Mouse (Mus musculus) hindbrain, postnatal 0 days (tissue): ENCODE measurements around the gene Prss50. TPM values are rescaled to one million over a fixed set of nuclear protein-coding genes. Genes with fewer than 3 reads are reported as not detected.

ENCODE experiments used
- ATAC-seq: fragments of 200-750 bp; cut with Nextera tagmentation; 2 replicates; pipeline ENCODE4 v1.8.0; 2017; ENCODE audit warnings: mild to moderate bottlenecking, moderate TSS enrichment, moderate library complexity
- DNase-seq: peaks from one replicate; pipeline ENCODE4 v3.0.0-alpha.2; 2015; ENCODE audit warnings: low spot score
- H3K27ac ChIP-seq: fragments of 300-500 bp; sonication (generic); 2 replicates; pipeline ENCODE4 v1.5.1; 2014; ENCODE audit warnings: mild to moderate bottlenecking
- H3K27me3 ChIP-seq: fragments of 300-500 bp; sonication (generic); 2 replicates; pipeline ENCODE4 v1.6.1; 2014; ENCODE audit warnings: low read length, mixed read lengths; ENCODE audit not compliant: insufficient read depth
- H3K36me3 ChIP-seq: fragments of 300-500 bp; sonication (generic); 2 replicates; pipeline ENCODE4 v1.6.1; 2014; ENCODE audit warnings: low read length, mixed read lengths; ENCODE audit not compliant: insufficient read depth
- H3K4me1 ChIP-seq: fragments of 300-500 bp; sonication (generic); 2 replicates; pipeline ENCODE4 v1.6.1; 2014; ENCODE audit warnings: antibody characterized with exemption, low read length, mixed read lengths; ENCODE audit not compliant: insufficient read depth
- H3K4me2 ChIP-seq: fragments of 300-500 bp; sonication (generic); 2 replicates; pipeline ENCODE4 v1.6.1; 2014; ENCODE audit warnings: low read depth, mild to moderate bottlenecking, low read length, moderate library complexity, mixed read lengths
- H3K4me3 ChIP-seq: fragments of 300-500 bp; sonication (generic); 2 replicates; pipeline ENCODE4 v1.5.1; 2014; ENCODE audit warnings: low read length
- H3K9ac ChIP-seq: fragments of 300-500 bp; sonication (generic); replicated peaks from 2 replicates; pipeline ENCODE4 v1.6.1; 2014; ENCODE audit warnings: mild to moderate bottlenecking, low read length, moderate library complexity, mixed read lengths
- H3K9me3 ChIP-seq: fragments of 300-500 bp; sonication (generic); 2 replicates; pipeline ENCODE4 v1.6.1; 2016; ENCODE audit warnings: low read length, mixed read lengths
- CTCF ChIP-seq: IDR thresholded peaks from 2 replicates; pipeline ENCODE4 v1.5.1; 2016; ENCODE audit warnings: antibody characterized with exemption, control low read depth, low read depth
- WGBS: fragments of 180-500 bp; shearing (Covaris S2); extraction: QIAGEN DNeasy Blood & Tissue Kit; methylation state at CpG from one replicate; pipeline ENCODE4 v1.1.7; 2014; 5-methylcytosine and 5-hydroxymethylcytosine counted together
- polyA plus RNA-seq: library from polyadenylated mRNA; unstranded; fragments of >200 nt; fragmentation: Nextera tagmentation; extraction: Ambion mirVana; gene quantifications from 2 replicates; pipeline ENCODE4 v1.2.1, GENCODE M21; 2015
- total RNA-seq: library from RNA; depleted of rRNA; stranded (reverse); fragments of >200 nt; gene quantifications from 2 replicates; pipeline ENCODE4 v1.2.3, GENCODE M21; 2014

Gene Prss50
- total and polyA plus RNA-seq, 2 experiments from 2014 or later = 1.2 to 1.7 TPM

DNA sequence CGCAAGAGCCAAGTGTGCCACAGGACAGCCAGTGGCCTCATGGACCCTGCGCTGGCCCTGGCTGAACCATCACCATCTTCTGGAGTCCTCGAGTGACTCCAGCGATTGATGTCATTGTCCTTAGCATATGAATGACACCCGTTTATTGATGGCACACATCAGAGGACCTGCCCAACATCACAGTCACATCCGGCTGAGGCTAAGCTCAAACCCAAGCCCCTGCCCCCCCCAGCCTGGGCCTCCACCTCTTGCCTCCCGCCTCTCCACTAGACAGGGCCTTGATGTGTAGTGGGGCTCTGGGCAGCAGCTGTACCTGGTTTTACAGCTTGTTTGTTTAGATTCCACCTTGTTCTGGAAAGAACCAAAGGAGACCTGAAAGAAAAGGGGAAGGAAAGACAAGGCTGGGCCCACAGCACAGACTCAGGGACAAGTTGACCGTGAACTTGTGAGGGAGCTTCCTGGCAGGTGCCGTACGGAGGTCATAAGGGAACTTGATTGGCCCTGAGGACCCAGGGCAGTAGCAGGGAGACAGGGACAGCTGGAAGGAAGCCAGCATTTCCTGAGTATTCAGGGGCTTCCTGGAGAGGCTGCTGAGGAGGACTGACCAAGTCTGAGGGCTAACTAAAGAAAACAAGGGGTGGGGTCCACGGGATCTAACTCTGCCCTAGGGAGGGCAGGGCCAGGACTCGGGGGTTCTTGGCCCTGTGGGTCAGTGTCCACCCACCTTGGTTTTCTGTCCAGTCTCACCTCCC, 33.5 kb downstream of the Prss50 start:
- H3K27me3 ChIP-seq = no peaks in the 10 kb centered on the region
- ATAC-seq = no peak

DNA sequence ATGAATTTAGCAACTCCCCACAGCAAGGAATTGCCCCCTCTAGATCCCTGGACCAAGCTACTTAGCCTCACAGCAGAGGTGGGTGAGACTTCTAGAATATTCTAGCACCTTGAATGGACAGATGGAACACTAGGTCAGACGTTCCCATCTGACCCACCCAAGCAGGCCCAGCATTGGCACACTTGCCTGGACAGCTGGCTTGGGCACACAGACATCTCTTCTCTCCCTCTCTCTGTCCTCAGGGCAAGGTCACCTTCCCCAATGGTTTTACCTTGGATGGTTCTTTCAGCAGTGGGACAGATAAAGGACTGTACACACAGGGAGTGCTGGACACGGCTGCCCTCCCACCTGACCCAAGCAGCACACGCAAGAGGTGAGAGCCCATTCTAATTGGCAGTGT, 34.8 kb downstream of the Prss50 start:
- H3K4me1 ChIP-seq = peaks cover 4% of the 10 kb centered on the region; the same call in 1 of the 2 replicates
- ATAC-seq (no peak), DNase-seq (no peak)
- H3K27me3 ChIP-seq = no peaks in the 10 kb centered on the region
- H3K4me2 ChIP-seq = no peak overlapping the region
- no peak overlapping the region for H3K4me3 ChIP-seq
- H3K9ac ChIP-seq = no peak overlapping the region
- H3K27ac ChIP-seq = no peak overlapping the region
- no peak for TF ChIP-seq CTCF
- H3K9me3 ChIP-seq = no peaks in the 10 kb centered on the region
- WGBS = 78% methylated on average over 3 of the region's 3 CpGs
- H3K36me3 ChIP-seq = no peaks in the 10 kb centered on the region

More for the DNA sequence above, 33.5 kb downstream of the Prss50 start:
- H3K4me2 ChIP-seq = no peak overlapping the region
- H3K4me3 ChIP-seq = no peak overlapping the region
- H3K9ac ChIP-seq = no peak overlapping the region
- DNase-seq = no peak
- H3K9me3 ChIP-seq = no peaks in the 10 kb centered on the region
- TF ChIP-seq CTCF = no peak
- 0 out of 2 replicates have a peak, but pooled peaks cover 4% of the 10 kb centered on the region for H3K4me1 ChIP-seq
- no peaks in the 10 kb centered on the region for H3K36me3 ChIP-seq
- H3K27ac ChIP-seq = no peak overlapping the region
- 77% methylated on average over 12 of the region's 12 CpGs for WGBS

DNA sequence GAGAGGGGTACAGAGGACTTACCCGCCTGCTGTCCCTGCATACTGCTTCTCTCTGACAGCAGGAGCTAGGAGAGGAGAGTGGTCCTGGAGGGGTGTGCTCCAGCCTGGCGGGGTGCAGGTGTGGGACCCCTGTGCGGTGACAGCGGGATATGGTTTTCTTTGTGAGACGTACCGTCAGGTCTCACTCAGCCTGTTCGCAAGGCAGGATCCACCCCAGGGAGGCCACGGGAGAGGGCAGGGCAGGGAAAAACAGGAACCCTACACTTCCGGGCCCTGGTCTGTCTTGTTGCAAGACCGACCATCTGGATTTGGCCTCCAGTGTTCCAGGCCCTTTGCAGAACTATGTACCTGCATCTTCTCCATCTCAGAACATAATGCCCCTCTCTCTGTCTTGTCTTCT, 35.7 kb downstream of the Prss50 start:
- no peak for DNase-seq

DNA sequence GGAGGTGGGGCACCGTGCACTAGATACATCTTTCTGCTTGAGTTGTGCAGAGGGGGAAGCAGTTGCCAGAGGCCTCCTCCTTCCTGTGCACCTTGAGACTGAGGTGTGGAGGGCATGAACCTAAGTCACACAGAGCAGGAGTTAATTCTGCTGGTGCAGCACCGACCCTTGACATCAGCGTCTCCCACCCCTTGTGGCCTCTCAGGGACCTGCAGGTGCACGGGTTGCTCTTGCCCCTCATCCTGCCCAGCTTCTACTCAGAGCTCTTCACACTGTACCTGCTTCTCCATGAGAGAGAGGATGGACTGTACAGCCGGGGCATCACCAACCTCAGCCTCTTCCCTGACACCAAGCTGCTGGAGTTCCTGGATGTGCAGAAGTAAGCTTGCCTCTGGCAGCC, 37.7 kb downstream of the Prss50 start:
- no peak for DNase-seq
- WGBS = 58% methylated on average over 5 of the region's 5 CpGs
- Histone ChIP-seq H3K9ac (no peak overlapping the region), H3K36me3 (0 out of 2 replicates have a peak, but pooled peaks cover 3% of the 10 kb centered on the region), H3K4me3 (no peak overlapping the region), H3K27ac (no peak overlapping the region), H3K27me3 (no peaks in the 10 kb centered on the region), H3K9me3 (no peaks in the 10 kb centered on the region), H3K4me1 (peaks cover 4% of the 10 kb centered on the region; the same call in 1 of the 2 replicates), H3K4me2 (no peak overlapping the region)
- TF ChIP-seq CTCF = no peak
- ATAC-seq = no peak; the same call in 1 of the 2 replicates

More for the DNA sequence above, 35.7 kb downstream of the Prss50 start:
- ATAC-seq = no peak
- H3K9me3 ChIP-seq = no peaks in the 10 kb centered on the region
- H3K27ac ChIP-seq = no peak overlapping the region
- H3K9ac ChIP-seq = no peak overlapping the region
- no peak for TF ChIP-seq CTCF
- no peak overlapping the region for H3K4me2 ChIP-seq
- H3K4me3 ChIP-seq = no peak overlapping the region
- WGBS = 69% methylated on average over 10 of the region's 10 CpGs
- no peaks in the 10 kb centered on the region for H3K36me3 ChIP-seq
- H3K27me3 ChIP-seq = no peaks in the 10 kb centered on the region
- peaks cover 4% of the 10 kb centered on the region; the same call in 1 of the 2 replicates for H3K4me1 ChIP-seq

DNA sequence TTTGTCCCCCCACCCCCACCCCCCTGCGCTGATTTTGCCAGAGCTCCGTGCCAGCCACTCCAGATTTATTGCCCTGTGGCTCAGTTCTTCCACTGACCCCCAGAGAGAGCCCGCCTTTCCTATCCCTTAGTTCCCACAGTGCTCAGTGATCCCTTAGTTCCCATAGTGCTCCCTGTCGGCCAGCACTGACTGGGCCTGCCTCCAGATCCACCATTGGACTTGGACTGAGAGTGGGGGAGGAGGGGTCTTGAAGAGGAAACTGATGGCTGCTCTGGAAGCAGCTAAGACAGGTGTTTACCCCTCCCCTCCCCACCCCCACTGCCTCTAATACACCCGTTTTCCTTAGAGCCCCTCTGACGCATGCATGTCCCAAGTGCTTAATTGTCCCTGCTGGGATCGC, 38.2 kb downstream of the Prss50 start:
- DNase-seq = peak; percentile 44
- Histone ChIP-seq H3K27ac (no peak overlapping the region), H3K4me1 (peaks cover 4% of the 10 kb centered on the region; the same call in 1 of the 2 replicates), H3K36me3 (0 out of 2 replicates have a peak, but pooled peaks cover 3% of the 10 kb centered on the region), H3K9me3 (no peaks in the 10 kb centered on the region), H3K27me3 (no peaks in the 10 kb centered on the region), H3K4me3 (no peak overlapping the region), H3K4me2 (no peak overlapping the region), H3K9ac (no peak overlapping the region)
- WGBS = 27% methylated on average over 7 of the region's 7 CpGs
- TF ChIP-seq CTCF = no peak
- ATAC-seq = peak; percentile 55; the same call in 1 of the 2 replicates

DNA sequence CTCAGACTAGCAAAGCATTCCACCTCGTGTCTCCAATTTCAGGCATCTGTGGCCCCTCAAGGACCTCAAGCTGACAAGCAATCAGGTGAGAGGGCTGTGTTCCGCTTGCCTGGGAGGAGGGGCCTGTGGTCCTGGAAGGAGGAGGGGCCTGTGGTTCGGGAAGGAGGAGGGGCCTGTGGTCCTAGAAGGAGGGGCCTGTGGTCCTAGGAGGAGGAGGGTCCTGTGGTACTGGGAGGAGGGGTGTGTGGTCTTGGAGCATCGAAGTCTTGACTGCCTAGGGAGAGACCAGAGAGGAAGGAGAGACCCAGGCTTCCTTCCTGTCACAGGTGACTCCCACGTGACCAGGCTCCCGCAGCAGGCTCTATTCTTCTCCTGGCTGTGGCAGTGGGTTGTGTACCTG, 38.8 kb downstream of the Prss50 start:
- ATAC-seq (peak; percentile 34), DNase-seq (no peak)
- 20% methylated on average over 6 of the region's 6 CpGs for WGBS
- Histone ChIP-seq H3K4me2 (no peak overlapping the region), H3K4me1 (peaks cover 4% of the 10 kb centered on the region; the same call in 1 of the 2 replicates), H3K27me3 (no peaks in the 10 kb centered on the region), H3K27ac (no peak overlapping the region), H3K9ac (no peak overlapping the region), H3K36me3 (0 out of 2 replicates have a peak, but pooled peaks cover 3% of the 10 kb centered on the region), H3K9me3 (no peaks in the 10 kb centered on the region), H3K4me3 (no peak overlapping the region)
- no peak for TF ChIP-seq CTCF
